Mouse (Mus musculus) brain, embryonic 18.5 days (tissue): ENCODE data around the gene Lrp10.

Source experiments
- DNase-seq: peaks from one replicate; pipeline ENCODE4 v3.0.0-alpha.2; 2012; ENCODE audit warnings: low read depth, low spot score

Gene Lrp10

GRCm38 (mm10) chr14:54475941-54476844, 12.3 kb downstream of the Lrp10 start, which contains the start of gene Rem2:
Gene Rem2 (plus strand): TSS chr14:54476100.
- peak; percentile 85 for DNase-seq

- no peak for DNase-seq
Measured at GRCm38 (mm10) chr14:54477172-54477909, 13.4 kb downstream of the Lrp10 start.

GRCm38 (mm10) chr14:54479451-54479920, 15.5 kb downstream of the Lrp10 start:
- DNase-seq: no peak

- DNase-seq: no peak
Measured at GRCm38 (mm10) chr14:54480673-54481072, 16.7 kb downstream of the Lrp10 start.

- no peak for DNase-seq
Measured at GRCm38 (mm10) chr14:54481402-54481801, 17.5 kb downstream of the Lrp10 start.

- no peak for DNase-seq
Measured at GRCm38 (mm10) chr14:54482498-54482897, 18.6 kb downstream of the Lrp10 start.

- no peak for DNase-seq
Measured at GRCm38 (mm10) chr14:54485899-54486298, 22.0 kb downstream of the Lrp10 start.

- DNase-seq: no peak
Measured at GRCm38 (mm10) chr14:54487732-54488131, 23.8 kb downstream of the Lrp10 start.

GRCm38 (mm10) chr14:54488350-54488749, 24.4 kb downstream of the Lrp10 start:
- no peak for DNase-seq

- DNase-seq: no peak
Measured at GRCm38 (mm10) chr14:54492345-54493131, 28.6 kb downstream of the Lrp10 start.

- DNase-seq: no peak
Measured at GRCm38 (mm10) chr14:54493236-54493635, 29.3 kb downstream of the Lrp10 start.

- DNase-seq: no peak
Measured at GRCm38 (mm10) chr14:54494234-54494633, 30.3 kb downstream of the Lrp10 start.

- DNase-seq: no peak
Measured at GRCm38 (mm10) chr14:54496706-54497105, 32.8 kb downstream of the Lrp10 start.

- no peak for DNase-seq
Measured at GRCm38 (mm10) chr14:54499330-54499729, 35.4 kb downstream of the Lrp10 start.

GRCm38 (mm10) chr14:54501365-54501764, 37.4 kb downstream of the Lrp10 start:
- DNase-seq: no peak

GRCm38 (mm10) chr14:54503092-54503491, 39.2 kb downstream of the Lrp10 start:
- no peak for DNase-seq

- DNase-seq: no peak
Measured at GRCm38 (mm10) chr14:54509774-54510173, 45.8 kb downstream of the Lrp10 start.

GRCm38 (mm10) chr14:54516710-54517310, 52.9 kb downstream of the Lrp10 start:
- no peak for DNase-seq
